Mouse (Mus musculus) liver, postnatal 0 days (tissue): ENCODE results near the gene Dnah11.

Experiments used
- CTCF ChIP-seq: sonication (generic); IDR thresholded peaks from 2 replicates; pipeline ENCODE4 v1.5.1; 2016; ENCODE audit warnings: antibody characterized with exemption, low read depth
- EP300 ChIP-seq: IDR thresholded peaks from 2 replicates; pipeline ENCODE4 v1.6.1; 2016; ENCODE audit warnings: antibody characterized with exemption, low read depth, mild to moderate bottlenecking

DNA sequence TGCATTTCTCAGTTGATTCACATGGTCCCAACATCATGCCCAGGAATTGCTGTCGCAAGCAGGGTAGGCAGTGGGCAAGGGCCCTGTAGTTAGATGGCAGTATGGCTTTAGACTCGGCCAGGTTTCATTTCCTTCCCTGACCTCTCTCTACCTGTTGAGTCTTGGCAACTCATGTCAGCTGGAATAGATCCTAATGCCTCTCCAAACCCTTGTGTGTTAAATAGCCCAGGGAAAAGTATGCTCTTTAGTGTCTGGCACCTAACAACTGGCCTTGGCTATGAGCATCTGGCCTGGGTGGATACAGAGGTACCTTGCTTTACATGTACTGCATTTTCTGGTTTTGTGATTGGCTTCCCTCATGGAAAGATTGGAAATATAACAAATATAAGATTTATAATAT lies 314.2 kb downstream of the Dnah11 start:
- TF ChIP-seq EP300 (no peak), CTCF (no peak)
